Mouse (Mus musculus): ENCODE data around the gene Ppp1r9a.

Ppp1r9a gene

DNA sequence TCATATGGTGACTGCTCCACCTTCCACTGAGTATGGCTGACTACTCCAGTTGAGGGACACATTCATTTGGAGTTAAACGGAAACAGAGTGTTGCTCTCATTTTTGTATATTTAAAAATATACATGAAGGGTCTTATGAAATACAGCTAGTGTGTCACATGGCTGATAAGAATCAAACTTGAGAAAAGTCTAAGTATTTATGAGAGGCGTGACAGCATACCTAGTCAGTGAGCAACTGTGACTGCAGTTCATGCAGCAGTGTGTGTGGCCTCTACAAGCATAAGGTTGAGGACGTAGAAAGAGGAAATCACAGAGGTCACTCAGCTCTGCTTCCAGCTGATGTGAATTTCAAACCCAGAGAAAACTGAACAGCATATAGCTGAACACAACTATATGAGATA is 145.3 kb downstream of the Ppp1r9a start:
- no peak for DNase-seq (ENCODE audit: low spot score)

DNA sequence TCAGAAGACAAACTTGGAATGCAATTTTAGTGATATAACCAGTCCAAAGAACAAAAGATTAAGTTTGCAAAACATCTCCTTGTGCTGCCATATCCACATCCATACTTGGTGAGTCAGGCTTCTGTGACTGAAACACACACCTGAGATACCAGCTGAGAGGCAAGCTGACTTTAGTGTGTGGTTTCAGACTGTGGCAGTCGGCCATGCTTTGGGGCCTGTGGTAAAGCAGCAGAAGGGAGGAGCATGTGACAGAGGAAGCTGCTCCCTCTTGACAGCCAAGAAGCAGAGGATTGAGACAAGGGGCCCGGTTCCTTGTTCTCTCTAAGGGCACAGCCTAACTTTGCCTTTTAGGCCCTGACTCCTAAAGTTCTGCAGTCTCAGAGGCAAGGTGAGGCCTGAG is 149.6 kb downstream of the Ppp1r9a start:
- DNase-seq (ENCODE audit: low spot score) = no peak

DNA sequence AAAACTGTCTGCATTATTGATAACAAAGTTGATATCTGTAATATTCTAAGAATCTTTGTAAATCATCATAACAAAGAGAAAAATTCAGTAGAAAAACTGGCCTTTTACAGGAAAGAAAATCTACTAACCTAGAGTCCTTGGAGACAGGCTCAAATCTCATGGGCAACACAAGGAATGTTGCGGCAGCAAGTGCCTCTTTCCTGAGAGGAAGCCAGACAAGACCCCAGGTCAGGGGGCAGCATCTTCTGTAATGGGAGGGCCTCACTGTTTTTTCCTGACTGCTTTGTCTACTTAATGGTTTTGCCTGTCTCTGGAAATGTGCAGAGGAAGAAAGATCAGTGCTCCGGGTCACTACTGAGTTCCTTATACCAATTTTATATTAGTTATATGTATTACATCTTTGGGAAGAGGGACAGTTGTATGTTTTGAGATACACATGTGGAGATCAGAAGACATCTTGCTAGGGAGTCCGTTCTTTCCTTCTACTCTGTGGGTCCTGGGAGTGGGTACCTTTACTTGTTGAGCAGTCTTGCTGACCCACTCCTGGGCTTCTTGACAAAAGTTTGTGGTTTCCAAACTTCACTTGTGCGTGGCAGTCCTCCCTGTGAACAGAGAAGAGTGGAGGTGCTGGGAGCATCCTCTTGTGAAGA is 151.9 kb downstream of the Ppp1r9a start:
- DNase-seq (ENCODE audit: low spot score) = no peak

DNA sequence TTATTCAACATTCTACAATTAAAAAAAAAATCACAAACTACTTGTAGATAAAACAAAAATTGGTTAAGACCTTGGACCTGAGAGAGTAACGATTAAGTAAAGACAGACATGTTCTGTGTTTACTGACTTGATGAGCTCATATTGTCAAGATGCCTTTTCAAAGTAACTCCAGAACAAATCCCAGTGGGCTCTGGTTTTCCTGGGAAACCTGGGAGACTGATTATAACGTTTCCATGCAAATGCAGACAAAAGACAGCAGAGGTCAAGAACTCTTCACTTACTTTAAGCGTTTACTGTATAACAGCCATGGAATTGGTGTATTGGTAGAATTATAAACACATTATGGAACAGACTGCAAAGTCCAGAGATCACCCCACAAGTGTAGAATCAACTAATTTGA is 172.0 kb downstream of the Ppp1r9a start:
- DNase-seq (ENCODE audit: low spot score) = no peak

DNA sequence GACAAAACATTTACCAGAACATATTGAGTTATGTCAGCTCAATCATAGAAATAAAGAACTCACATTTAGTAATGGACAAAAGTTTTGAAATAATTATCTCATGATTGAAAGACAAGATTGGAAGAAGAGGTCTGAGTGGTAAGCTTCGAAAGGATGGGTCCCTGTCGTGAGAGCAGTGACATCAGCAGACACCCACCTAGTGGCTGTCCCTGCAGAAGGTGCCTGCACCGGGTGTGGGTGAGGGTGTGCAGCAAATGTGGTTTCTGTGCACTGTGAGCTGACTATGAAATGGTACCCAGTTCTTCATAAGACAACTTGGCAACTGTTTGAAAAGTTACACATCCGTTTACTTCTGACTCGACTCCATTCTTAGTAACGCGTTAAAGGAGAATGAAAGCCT is 173.0 kb downstream of the Ppp1r9a start:
- no peak for DNase-seq (ENCODE audit: low spot score)

DNA sequence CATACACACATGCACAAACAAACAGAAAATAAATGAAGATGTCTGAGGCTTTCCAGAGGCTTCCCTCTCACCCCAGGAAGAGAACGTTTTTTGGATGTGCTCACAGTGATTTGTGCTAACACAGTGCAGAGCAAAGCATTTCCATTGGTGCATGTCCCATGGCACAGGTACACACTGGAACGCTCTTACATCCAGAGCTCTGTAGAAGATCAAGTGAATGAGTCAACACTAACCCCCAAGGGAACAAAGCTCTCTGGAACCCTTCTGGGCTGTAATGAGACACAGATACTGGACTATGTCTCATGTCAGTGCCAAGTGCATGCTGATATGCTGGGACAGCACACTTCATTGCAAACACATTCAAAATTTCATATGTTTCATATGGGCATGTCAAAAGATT is 175.3 kb downstream of the Ppp1r9a start:
- DNase-seq (ENCODE audit: low spot score) = no peak

DNA sequence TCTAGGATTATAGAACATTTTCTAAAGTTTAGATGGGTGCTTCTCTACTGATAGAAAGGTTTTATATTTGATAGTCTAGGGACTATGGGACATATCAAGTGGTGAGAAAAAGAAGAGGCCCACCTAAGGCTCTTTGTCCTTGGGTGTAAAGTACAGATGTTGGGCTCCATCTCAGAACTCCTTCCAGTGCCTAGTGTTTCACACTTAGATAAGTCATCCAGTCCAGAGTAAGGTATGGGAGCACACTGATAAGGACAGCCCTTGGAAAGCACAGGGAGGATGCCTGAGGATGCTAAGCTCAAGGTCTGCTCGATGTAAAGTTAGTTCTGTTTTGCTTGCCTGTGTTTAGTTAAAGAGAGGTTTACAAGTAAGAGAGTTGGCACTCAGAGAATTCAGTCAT is 176.4 kb downstream of the Ppp1r9a start:
- no peak for DNase-seq (ENCODE audit: low spot score)

DNA sequence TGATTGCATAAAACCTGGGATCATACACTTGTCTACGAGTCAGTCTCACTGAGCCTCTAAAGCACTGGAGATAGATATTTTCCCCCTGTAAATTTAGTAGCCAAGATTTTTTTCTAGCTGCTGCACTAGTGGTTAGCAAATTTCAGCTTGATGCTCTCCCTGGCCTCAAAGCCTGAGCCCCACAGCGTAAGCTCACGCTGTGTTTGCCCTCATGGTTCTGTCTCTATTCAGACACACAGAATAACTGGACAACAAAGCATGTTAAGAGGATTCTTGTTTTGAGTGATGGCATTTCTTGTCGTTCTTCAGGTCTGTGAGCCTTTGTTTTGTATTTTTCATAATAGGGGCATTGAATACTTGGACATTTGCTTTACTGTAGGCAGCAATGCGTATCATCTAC is 177.4 kb downstream of the Ppp1r9a start:
- no peak for DNase-seq (ENCODE audit: low spot score)

DNA sequence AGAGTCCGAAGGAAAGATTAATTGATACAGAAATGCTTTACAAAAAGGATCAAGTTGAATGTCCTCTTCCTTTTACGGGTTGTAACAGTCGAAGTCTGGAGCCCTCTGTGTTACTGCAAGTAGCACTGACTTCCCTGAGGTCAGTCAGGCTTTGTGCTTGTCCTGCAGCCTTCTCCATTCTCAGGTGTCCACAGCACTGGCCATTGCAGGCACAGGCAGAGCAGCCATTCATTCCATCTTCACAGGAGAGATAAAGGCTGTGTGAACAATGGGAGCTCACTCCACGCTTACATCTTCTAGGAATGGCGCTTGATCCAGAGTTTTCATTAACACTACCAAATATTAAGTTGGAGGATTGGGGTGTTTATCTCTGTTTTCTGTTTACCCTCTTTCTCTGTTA is 177.8 kb downstream of the Ppp1r9a start:
- no peak for DNase-seq (ENCODE audit: low spot score)

DNA sequence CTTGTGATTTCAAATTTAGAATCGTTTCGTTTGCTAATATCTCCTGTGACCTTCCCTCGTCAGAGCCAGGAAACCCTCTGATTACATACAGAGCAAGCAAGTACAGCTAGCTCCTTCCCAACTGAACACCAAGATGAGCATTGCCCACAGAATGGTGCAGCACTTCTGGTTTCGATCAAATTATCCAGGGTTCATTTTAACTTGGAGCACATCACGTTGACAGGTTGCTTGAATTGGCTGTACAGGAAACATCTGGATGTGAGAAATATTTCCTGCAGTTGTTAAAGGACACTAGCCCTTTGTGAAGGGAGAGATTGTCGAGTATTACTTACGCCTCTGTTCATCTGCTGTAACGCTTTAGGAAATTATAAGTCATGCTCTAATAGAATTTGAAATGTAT is 178.4 kb downstream of the Ppp1r9a start:
- no peak for DNase-seq (ENCODE audit: low spot score)

DNA sequence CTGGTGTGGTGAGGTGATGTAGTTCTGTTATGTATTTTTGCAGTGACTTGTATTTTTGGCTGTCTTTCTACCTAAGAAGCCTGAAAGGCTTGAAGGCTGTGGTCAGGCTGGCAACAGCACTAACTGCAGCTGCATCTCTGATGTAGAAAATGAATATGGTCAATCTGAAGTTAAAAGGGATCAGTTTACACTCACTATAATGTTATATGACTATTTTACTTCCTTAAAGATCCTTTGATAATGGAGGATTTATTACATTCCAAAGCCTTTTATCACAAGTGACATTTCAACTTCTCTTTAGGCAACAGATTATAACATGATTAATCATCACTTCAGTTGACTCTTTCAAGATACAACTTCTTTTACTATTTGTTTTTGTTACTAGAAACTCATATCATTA is 179.4 kb downstream of the Ppp1r9a start:
- DNase-seq (ENCODE audit: low spot score) = no peak

DNA sequence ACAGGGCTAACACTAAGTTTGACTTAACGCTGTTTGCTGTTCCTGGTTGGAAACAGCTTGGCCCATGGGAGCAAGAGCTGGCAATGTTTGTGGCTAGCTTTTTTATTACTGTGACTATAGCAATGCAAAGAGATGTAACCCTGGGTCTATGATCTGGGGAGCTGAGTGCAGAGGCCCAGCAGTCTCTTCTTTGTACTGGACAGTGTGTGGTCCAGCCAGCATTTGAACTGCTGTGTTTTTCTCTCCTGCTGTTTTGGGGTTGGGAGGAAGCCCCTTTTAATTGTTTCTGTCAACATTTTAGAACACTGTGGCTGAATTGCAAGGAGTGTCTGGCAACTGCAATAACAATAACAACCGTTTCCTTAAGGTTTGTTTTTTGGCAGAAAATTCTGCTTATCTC is 180.0 kb downstream of the Ppp1r9a start:
- DNase-seq (ENCODE audit: low spot score) = no peak

DNA sequence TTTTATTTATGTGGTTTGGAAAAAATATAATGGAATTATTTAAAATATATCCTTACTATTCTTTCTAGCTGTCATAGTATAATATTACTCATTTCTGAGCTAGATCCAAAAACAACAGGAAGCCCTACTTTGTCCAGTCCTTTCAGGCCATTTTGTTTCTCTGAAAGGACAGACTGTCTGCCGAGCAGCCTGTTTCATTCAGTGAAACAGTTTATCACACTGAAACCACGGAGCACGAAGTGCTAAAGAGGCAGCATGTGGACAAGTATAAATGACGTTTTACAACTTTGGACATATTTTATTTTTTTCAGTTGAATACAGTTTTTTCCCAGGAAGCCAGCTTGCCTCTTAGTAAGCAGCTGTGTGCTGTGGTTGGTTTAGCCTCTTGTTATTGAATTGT is 181.2 kb downstream of the Ppp1r9a start:
- DNase-seq (ENCODE audit: low spot score) = no peak

DNA sequence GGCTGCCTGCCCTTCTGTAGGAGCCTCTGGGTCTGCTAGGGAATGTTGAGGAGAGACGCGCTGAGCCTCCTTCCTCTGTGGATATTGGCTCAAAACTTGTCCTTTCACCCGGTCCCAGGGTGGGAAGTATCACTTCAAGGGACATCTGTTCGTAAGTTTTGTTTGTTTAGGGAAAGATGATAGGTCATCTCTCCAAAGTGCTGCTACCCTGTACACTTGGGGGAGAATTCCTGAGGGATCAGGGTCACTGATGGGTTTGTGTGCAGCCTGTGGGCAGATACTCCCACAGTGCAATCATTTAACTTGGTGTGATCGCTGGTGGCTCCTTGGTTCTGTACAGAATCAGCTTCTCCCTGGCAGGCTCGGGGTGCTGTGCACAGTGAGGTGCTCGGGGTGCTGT is 189.2 kb downstream of the Ppp1r9a start:
- DNase-seq (ENCODE audit: low spot score) = no peak

DNA sequence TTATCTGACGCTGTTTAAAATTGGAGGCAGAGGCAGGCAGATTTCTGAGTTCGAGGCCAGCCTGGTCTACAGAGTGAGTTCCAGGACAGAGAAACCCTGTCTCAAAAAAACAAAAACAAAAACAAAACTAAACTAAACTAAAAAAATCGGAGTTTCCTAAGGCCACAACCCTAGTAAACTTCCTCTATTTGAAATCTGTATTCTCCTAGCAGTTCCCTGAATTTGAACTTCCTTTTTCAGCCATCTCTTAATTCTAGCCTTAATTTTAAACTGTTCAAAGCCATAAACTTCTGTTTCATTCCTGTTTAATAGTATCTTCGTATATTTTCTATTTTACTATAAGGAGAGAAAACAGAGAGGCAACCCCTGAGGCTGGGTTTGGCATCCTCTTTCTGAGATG is 190.1 kb downstream of the Ppp1r9a start:
- DNase-seq (ENCODE audit: low spot score) = no peak

DNA sequence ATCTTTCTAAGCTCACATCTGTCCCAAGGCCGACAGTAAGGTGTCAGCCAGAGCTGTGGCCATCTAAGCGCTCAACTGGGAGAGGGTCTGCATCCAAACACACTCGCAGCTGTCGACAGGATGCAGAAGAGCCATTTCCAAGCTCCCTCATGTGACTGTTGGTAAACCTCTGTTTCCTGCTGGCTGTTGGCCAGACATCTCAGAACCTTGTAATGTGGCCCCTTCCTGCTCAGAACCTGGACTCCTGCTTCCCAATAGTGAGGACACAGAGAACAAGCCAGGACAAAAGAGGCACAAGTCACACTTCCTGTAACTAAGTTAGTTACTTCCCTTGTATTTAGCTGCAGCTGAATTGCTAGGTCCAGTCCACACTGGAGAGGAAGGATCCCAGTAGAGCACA is 190.8 kb downstream of the Ppp1r9a start:
- DNase-seq (ENCODE audit: low spot score) = peak; percentile 9

DNA sequence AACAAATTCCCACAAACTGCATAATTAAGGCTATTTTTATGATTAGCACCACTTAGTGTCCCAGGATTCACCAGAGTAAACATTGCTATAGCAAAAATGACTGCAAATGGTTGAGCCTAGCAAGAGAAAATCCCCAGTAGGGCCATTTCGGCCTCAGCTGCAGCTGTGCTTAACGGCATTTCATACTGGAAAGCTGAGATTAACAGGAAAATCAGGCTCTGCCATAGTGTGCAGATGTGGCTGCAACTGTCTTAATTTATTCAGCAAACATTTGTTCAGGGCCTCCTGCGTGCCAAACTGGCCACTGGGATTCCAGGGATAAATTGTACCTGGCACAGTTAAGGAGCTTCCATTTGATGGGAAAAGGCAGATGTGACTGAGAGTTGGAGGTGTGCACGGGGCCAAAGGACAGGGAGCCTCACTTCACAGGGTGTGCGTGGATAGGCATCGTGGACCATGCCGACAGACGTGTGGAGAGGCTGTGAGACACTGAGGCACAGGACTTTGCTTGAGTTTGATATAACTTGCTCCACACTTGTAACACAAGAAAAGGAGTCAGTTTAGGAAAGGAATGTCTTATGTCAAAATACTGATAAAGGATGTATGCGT is 192.8 kb downstream of the Ppp1r9a start:
- DNase-seq (ENCODE audit: low spot score) = no peak

DNA sequence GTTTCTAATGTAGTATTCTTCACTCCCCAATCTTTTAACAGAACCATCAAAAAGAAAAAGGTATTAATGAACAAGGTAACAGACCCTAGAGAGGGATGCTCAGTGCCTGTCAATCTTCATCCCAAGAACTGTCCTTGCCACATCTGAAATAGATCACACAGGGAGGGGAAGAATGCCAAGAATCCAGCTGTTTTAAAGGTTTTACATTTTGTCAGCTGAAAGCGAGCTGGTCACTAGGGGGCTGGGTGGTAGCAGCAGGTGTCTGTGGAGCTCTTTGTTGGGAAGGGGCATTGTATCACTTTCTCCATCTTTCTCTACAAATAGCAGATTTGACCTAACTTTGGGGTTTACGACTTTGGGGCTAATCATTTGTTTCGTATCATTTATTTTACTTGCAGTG is 194.6 kb downstream of the Ppp1r9a start:
- DNase-seq (ENCODE audit: low spot score) = no peak

DNA sequence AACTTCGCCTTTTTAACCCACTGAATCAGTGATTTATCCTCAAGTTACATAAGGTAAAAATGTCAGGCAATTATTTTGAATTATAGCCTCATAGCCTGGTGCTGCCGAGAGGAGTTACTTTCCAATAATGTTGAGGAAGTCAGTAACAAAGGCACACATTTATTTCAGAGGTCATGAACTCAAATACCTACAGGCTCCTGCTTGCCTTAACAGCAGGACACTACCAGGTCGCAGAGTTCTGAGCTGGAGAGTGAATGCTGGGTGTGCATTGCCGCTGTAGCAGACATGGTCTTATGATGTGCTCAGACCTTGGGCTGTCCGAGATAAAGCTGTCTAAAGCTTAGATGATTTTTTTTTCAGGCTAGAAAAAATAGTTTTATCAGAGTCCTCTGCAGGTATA is 196.6 kb downstream of the Ppp1r9a start:
- DNase-seq (ENCODE audit: low spot score) = no peak

DNA sequence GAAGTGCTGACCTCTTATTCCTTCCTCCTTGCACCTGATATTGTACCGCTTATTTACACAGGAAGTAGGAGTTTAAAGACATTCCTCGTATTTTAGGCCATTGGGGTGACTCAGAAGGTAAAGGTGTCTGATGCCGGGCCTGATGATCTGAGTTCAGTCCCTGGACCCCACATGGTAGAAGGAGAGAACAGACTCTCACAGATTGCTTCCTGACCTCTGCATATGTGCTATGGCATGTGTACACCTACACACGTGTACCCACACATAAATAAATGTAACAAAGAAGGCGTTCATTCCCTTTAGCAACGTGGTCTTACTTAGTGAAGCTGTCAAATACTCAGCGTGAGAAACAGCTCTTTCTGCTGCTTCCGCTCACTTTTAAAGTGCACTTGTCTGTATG is 197.1 kb downstream of the Ppp1r9a start:
- no peak for DNase-seq (ENCODE audit: low spot score)

DNA sequence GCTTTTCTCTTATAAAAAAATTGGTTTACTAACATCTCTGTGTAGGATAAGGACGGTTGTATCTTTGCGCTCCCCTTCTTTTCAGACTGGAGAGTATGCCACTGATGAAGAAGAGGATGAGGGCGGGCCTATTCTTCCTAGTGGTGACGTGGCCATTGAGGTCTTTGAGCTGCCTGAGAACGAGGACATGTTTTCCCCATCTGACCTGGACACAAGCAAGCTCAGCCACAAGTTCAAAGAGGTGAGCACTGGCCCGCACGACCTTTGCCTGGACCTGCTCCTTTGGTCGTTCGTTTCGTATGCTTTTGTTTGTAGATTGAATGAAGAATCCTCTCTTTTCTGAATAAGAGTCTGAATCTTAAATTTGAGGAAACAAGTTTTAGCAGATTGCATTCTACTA is 197.6 kb downstream of the Ppp1r9a start:
- no peak for DNase-seq (ENCODE audit: low spot score)

DNA sequence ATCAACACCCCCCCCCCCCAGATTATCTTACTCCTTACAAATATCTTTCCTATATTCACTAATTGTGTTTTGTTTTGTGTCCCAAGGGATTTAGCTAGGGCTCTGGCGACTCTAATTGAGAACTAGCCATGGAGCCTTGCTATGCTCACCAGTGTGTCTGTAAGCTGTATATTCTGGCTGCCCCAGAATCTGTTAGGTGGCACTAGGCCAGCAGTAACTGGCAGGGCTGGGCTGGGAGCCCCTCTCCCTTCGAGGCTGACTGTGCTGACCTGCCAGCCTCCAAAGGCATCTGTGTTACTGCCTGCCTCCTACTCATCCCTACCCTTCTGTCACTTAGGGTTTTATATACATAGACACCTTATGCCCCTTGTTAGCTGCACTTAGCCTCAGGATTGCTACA is 200.0 kb downstream of the Ppp1r9a start:
- DNase-seq (ENCODE audit: low spot score) = no peak

DNA sequence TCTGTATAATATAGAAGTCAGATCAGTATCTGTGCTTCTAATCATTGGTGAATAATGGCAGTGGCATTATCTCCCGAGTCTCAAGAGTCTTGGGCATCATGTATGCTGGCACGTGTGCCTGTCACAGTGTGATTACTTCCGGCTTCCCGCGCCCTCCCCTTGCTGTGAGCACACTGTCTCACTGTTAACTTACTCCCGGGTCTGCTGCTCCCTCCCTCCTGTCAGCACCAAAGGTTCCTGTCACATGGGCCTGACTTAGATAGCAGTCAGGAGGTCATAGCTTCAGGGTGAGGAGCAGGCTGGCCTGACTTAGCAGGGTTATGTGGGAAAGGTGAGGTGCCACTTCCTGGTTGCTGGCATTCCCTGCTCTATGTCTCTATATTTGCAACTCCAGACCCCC is 201.1 kb downstream of the Ppp1r9a start:
- no peak for DNase-seq (ENCODE audit: low spot score)

DNA sequence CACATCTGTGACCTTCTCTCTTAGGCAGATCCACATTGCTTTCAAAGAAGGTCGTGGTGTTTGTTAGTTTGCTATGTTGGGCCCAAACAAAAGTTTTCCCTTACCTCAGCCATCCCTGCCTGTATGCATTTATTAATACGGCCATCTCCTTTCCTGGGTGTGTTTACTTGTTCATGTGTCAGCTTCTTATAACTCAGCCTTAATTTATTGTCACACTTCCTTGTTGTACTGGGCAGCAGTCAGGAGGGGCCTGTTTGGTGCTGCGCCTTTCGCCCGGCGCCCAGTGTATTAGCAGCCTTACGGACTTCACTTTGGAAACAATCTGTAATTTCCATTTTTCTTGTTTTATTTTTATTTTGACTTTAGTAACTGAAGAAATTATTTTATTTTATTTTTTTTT is 201.5 kb downstream of the Ppp1r9a start:
- no peak for DNase-seq (ENCODE audit: low spot score)
